Comparison of ENCODE assay signal across 9 mouse cellular contexts in the genomic region with DNA sequence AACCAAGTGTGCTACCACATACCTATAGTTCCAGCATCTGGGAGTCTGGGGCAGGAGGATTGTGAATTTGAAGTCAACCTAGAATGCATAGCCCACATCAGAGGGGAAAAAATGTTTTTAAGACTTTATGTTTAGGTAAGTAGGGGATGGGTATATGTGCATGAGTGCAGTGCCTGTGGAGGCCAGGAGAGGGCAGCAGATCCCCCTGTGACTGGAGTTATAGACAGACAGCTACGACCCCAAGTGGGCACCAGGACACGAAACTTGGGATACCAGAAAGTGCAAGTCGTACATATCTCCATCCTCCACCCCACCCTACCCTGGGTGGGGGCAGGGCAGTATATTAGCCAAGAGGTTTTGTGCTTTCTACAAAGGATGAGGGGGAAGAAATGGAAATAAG. TPM values are rescaled to one million over a fixed set of nuclear protein-coding genes. Genes with fewer than 3 reads are reported as not detected.
DNase-seq lines count a peak whose midpoint lies in the region; ATAC-seq lines count a peak whose summit lies in the region.
"Had no signal": no experiment of that assay in that cellular context is flagged by ENCODE, and none has a peak within 500 bp of the region (broad histone marks: within the 10 kb centered on the region; RNA-seq: fewer than 3 reads in every experiment).

No protein-coding gene starts in this region.

- H3K4me1 ChIP-seq in hindbrain, embryonic 10.5 days (replicated peaks), result 0 out of 2 replicates have a peak, but pooled peaks cover 3% of the 10 kb centered on the region
- 0 out of 2 replicates have a peak, but pooled peaks cover 4% of the 10 kb centered on the region for H3K4me1 ChIP-seq in hindbrain, embryonic 14.5 days (replicated peaks; ENCODE audit: control insufficient read depth, insufficient read depth, low read length)
- H3K4me1 ChIP-seq: embryonic facial prominence, embryonic 13.5 days had no signal

- no peak for ATAC-seq in hindbrain, embryonic 14.5 days (ENCODE audit: low FRiP score)
- ATAC-seq in hematopoietic stem cell, adult 5-6 weeks (replicated peaks in 1 of 2; ENCODE audit: insufficient read depth in 1 of 2, low FRiP score in 2 of 2, low TSS enrichment in 1 of 2, low read depth in 1 of 2, poor library complexity in 2 of 2, severe bottlenecking in 2 of 2), result peak; percentile 64 to 73; a peak in 3 of 4 replicates

- no peak overlapping the region for H3K4me3 ChIP-seq in hindbrain, embryonic 10.5 days
- H3K4me3 ChIP-seq in hindbrain, embryonic 14.5 days (replicated peaks; ENCODE audit: low read length), result no peak overlapping the region
- H3K4me3 ChIP-seq: embryonic facial prominence, embryonic 13.5 days had no signal

- no peak overlapping the region for H3K4me2 ChIP-seq in hindbrain, embryonic 14.5 days (replicated peaks)
- H3K4me2 ChIP-seq: embryonic facial prominence, embryonic 13.5 days had no signal

- peak; percentile 57 for DNase-seq in hindbrain, embryonic 10.5 days (ENCODE audit: low spot score)
- DNase-seq in hindbrain, embryonic 14.5 days (ENCODE audit: low spot score), result no peak
- DNase-seq in A20 (ENCODE audit: low read depth, low spot score) (peak; percentile 65), NIH3T3 (ENCODE audit: low read depth) (peak; percentile 68)
- peak; percentile 50 for DNase-seq in thymus, postnatal 25 days
- DNase-seq in ovary, postnatal 36 days (ENCODE audit: low spot score), result no peak
- no peak for DNase-seq in urinary bladder, adult 18-20 months (ENCODE audit: low spot score in 2 of 2)

- H3K9ac ChIP-seq in hindbrain, embryonic 14.5 days, result no peak overlapping the region
- H3K9ac ChIP-seq: embryonic facial prominence, embryonic 13.5 days had no signal

- no peaks in the 10 kb centered on the region for H3K27me3 ChIP-seq in hindbrain, embryonic 10.5 days (ENCODE audit: insufficient read depth, poor library complexity, severe bottlenecking)
- no peaks in the 10 kb centered on the region for H3K27me3 ChIP-seq in hindbrain, embryonic 14.5 days (ENCODE audit: control insufficient read depth, insufficient read depth, low read length)
- H3K27me3 ChIP-seq: embryonic facial prominence, embryonic 13.5 days had no signal

- H3K36me3 ChIP-seq in hindbrain, embryonic 10.5 days, result peaks cover 73% of the 10 kb centered on the region
- H3K36me3 ChIP-seq in hindbrain, embryonic 14.5 days (replicated peaks; ENCODE audit: control insufficient read depth, insufficient read depth), result peaks cover 72% of the 10 kb centered on the region

- peaks cover 12% of the 10 kb centered on the region; the same call in 1 of the 2 replicates for H3K9me3 ChIP-seq in hindbrain, embryonic 10.5 days
- H3K9me3 ChIP-seq in hindbrain, embryonic 14.5 days (ENCODE audit: control insufficient read depth, low read length), result no peaks in the 10 kb centered on the region
- H3K9me3 ChIP-seq: embryonic facial prominence, embryonic 13.5 days had no signal

- no peak overlapping the region for H3K27ac ChIP-seq in hindbrain, embryonic 10.5 days
- H3K27ac ChIP-seq in hindbrain, embryonic 14.5 days, result no peak overlapping the region
- H3K27ac ChIP-seq: embryonic facial prominence, embryonic 13.5 days had no signal

- 75% methylated on average over 3 of the region's 3 CpGs for WGBS in hindbrain, embryonic 10.5 days
- 87% methylated on average over 3 of the region's 3 CpGs for WGBS in hindbrain, embryonic 14.5 days

RNA-seq across cellular contexts. Expression of a gene that starts 4.0 kb away (rescaled TPM):
- 1.2 and 2.2 TPM in 2 replicates for polyA plus RNA-seq in hindbrain, embryonic 10.5 days (2016; fragmentation: Nextera tagmentation; extraction: Ambion mirVana)
- polyA plus RNA-seq in hindbrain, embryonic 14.5 days (2014; fragmentation: Nextera tagmentation; extraction: Ambion mirVana), result 24.6 and 28.5 TPM in 2 replicates
- total RNA-seq in hematopoietic stem cell, adult 5-6 weeks (2017), result not detected in 2 replicates

RNA-seq across cellular contexts. Expression of a gene that starts 4.1 kb away (rescaled TPM):
- 0.20 TPM in 1 of 2 replicates, not detected in the other for polyA plus RNA-seq in hindbrain, embryonic 10.5 days (2016; fragmentation: Nextera tagmentation; extraction: Ambion mirVana)
- not detected in 2 replicates for polyA plus RNA-seq in hindbrain, embryonic 14.5 days (2014; fragmentation: Nextera tagmentation; extraction: Ambion mirVana)
- total RNA-seq in hematopoietic stem cell, adult 5-6 weeks (2017), result not detected in 2 replicates

RNA-seq across cellular contexts. Expression of a gene that starts 6.3 kb away (rescaled TPM):
- polyA plus RNA-seq in hindbrain, embryonic 10.5 days (2016; fragmentation: Nextera tagmentation; extraction: Ambion mirVana), result 66.0 and 92.2 TPM in 2 replicates
- polyA plus RNA-seq in hindbrain, embryonic 14.5 days (2014; fragmentation: Nextera tagmentation; extraction: Ambion mirVana), result 91.3 and 102 TPM in 2 replicates
- 15.4 and 21.1 TPM in 2 replicates for total RNA-seq in hematopoietic stem cell, adult 5-6 weeks (2017)

RNA-seq across cellular contexts. Expression of a gene that starts 10.6 kb away (rescaled TPM):
- 3.6 and 4.3 TPM in 2 replicates for polyA plus RNA-seq in hindbrain, embryonic 10.5 days (2016; fragmentation: Nextera tagmentation; extraction: Ambion mirVana)
- polyA plus RNA-seq in hindbrain, embryonic 14.5 days (2014; fragmentation: Nextera tagmentation; extraction: Ambion mirVana), result 3.4 and 3.5 TPM in 2 replicates
- 1.9 and 3.5 TPM in 2 replicates for total RNA-seq in hematopoietic stem cell, adult 5-6 weeks (2017)

RNA-seq across cellular contexts. Expression of a gene that starts 11.1 kb away (rescaled TPM):
- polyA plus RNA-seq in hindbrain, embryonic 10.5 days (2016; fragmentation: Nextera tagmentation; extraction: Ambion mirVana), result 393 and 408 TPM in 2 replicates
- polyA plus RNA-seq in hindbrain, embryonic 14.5 days (2014; fragmentation: Nextera tagmentation; extraction: Ambion mirVana), result 192 and 195 TPM in 2 replicates
- 77.9 and 95.9 TPM in 2 replicates for total RNA-seq in hematopoietic stem cell, adult 5-6 weeks (2017)

Comparison
In these comparisons a context has a peak if more than half of its experiments do, and no peak if none do; other contexts are left out.
1. DNase-seq: peak in hindbrain, embryonic 10.5 days (single experiment), A20 (single experiment), NIH3T3 (single experiment) and thymus, postnatal 25 days (single experiment); none in hindbrain, embryonic 14.5 days (single experiment), ovary, postnatal 36 days (single experiment) and urinary bladder, adult 18-20 months (0 of 2).